Mouse (Mus musculus) thymus, postnatal 36 days (tissue): Measurements from ENCODE around the gene Rnf220.
"Not testable (repeated sequence)": the region's sequence is repeated elsewhere in the genome, so short reads cannot be mapped to it uniquely, and the experiment has no call there.

Experiments
- DNase-seq, 2 experiments: peaks; one replicate each; pipeline ENCODE4 v3.0.0; 2022; ENCODE audit warnings: mixed read lengths in 2 of 2

The Rnf220 gene

DNA sequence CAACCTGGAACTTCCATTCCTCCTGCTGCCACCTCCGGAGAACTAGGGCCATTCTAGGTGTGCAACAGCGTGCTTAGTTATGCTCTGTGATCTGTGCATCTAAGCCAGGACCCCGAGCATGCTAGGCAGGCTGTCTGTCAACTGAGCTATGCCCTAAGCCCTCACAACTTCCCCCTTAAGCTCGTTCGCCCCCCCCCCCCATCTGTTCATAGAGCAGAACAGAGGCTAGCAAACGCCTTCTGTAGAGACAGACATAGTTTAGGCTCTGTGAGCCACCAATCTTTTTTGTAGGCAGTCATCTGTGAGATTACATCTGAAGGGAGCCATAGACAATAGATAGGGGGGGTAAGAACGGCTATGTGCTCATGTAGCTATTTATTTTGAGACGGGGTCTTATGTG, 233.9 kb downstream of the Rnf220 start:
- no peak for DNase-seq

GRCm38 (mm10) chr4:117262101-117262913, 234.5 kb downstream of the Rnf220 start:
- DNase-seq, result no peak

DNA sequence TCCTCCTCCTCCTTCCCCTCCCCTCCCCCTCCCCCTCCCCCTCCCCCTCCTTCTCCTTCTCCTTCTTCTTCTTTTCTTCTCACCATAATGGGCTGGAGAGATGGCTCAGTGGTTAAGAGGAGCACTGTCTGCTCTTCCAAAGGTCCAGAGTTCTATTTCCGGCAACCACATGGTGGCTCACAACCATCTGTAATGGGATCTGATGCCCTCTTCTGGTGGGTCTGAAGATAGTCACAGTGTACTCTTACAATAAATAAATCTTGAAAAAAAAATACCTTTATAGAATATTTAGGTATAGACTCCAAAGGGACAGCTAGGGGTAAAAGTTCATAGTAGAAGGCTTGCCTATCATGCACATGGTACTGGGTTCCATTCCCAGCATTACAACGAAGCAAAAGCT, 235.6 kb downstream of the Rnf220 start:
- DNase-seq, result no peak

DNA sequence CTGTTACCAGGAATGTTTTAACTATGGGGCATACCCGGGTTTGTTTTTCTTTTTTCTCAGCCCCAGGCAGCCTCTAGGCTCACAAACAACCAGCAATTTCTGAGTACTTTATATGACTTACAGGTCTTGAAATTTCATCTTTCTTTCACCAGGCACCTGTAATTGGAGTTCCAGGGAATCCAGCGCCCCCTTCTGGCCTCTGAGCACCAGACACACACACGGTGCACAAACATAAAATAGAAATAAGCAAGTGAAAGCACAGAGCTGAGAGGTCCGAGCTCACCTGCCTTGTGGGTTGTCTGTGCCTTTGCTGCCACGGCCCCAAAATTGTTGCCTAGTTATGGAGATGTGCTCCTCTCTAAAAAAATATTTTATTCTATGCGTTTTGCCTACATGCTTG, 236.9 kb downstream of the Rnf220 start:
- not testable (repeated sequence) for DNase-seq

DNA sequence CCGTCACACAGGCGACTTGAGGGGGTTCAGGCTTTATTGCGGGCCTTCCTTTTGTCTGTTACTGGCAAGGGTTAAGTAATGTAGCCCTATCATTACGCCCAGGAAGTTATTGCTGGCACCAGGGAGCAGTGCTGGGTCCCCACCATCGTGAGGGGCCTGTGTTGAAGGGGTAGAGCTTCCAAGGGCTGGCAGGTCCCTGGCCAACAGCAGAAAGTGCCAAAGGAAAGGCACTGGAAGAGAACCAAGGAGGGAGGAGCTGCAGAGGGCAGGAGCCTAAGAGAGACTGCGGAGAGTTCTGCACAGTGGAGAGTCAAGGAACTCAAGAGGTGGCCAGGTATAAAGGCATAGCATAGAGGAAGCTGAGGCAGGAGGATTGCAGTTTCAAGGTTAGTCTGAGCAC, 242.2 kb downstream of the Rnf220 start:
- DNase-seq, result no peak

DNA sequence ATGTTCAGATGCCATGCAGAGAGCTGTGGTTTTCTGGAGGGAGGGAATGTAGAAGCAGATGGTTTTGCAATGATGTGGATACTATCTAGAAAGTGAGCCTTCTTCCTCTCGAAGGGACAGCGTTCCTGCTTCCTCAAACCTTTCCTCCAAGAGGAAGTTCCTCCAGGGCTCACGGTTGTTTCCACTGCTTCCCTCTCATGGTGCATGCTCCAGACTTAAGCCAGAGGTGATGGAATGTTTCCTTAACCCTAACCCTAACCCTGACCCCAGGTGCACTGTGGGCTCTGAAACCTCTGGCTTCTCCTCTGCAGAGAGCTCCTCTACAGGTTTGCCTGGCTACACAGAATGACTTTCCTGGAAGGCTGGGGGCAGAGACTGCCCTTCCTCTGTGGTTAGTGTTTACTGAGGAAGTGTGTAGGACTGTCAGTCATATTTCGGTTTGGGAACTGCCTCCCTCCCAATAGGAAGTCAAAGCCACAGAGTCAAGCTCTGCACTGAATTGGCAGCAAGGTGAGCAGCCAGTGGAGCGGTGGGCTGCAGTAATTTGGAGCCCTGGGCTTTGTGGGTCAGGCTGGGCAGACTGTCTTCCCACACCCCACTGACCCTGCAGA, 242.7 kb downstream of the Rnf220 start:
- no peak for DNase-seq

GRCm38 (mm10) chr4:117253218-117254016, 243.4 kb downstream of the Rnf220 start:
- no peak for DNase-seq

- DNase-seq, result no peak
Observed at GRCm38 (mm10) chr4:117252755-117253154, 244.1 kb downstream of the Rnf220 start.

GRCm38 (mm10) chr4:117252351-117252750, 244.5 kb downstream of the Rnf220 start:
- no peak for DNase-seq

DNA sequence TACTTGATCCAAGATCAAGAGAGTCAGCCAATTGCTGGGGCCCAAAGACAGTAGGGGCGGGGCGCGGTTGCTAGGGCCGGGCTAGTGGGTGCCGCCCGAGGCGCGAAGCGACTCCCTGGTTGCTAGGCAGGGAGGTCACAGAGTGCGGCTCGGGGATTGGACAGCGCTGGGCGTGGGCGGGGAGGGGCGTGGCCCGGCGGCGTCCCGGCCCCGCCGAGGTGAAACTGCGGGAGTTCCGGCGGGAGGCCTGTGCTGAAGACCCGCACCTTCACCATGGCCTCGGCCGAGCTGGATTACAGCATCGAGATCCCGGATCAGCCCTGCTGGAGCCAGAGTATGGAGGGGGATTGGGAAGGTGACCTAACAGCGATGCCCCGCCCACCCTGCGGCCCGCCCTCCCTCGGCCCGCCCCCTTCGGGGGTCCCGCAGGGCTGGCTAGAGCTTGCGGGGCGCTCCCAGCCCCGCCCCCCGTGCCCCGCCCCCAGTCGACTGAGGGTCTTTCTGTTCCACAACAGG, 245.0 kb downstream of the Rnf220 start, which contains the start of the genes Tmem53 and Armh1:
Gene Tmem53, plus strand, starts transcription at position 151 of the 516 bp plus-strand sequence.
Gene Armh1, minus strand, starts transcription at position 325 of the 516 bp plus-strand sequence.
- peak; percentile 88 to 92 for DNase-seq

- no peak for DNase-seq
Observed at GRCm38 (mm10) chr4:117250982-117251381, 245.9 kb downstream of the Rnf220 start.

- no peak for DNase-seq
Observed at GRCm38 (mm10) chr4:117240867-117241266, 256.0 kb downstream of the Rnf220 start.

- DNase-seq, result no peak
Observed at GRCm38 (mm10) chr4:117239153-117239552, 257.7 kb downstream of the Rnf220 start.

DNA sequence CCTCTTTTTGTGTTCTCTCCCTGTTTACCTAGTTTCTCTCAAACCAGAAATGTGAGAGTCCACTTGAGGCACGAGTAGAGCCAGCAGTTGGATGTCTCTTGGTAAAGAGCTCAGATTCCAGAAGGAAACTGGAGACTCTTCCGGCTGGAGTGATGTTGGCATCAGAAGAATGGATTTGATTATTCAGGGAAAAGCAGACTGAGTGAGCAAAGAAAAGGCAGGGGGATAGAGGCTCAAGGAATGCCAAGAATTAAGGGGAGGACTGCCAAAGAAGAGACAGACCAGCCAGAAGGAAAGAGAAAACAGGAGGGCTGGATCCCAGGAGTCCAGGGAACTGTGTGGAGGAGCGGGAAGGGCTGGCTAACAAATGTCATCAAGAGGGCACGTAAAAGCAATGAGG, 261.0 kb downstream of the Rnf220 start:
- DNase-seq, result no peak

DNA sequence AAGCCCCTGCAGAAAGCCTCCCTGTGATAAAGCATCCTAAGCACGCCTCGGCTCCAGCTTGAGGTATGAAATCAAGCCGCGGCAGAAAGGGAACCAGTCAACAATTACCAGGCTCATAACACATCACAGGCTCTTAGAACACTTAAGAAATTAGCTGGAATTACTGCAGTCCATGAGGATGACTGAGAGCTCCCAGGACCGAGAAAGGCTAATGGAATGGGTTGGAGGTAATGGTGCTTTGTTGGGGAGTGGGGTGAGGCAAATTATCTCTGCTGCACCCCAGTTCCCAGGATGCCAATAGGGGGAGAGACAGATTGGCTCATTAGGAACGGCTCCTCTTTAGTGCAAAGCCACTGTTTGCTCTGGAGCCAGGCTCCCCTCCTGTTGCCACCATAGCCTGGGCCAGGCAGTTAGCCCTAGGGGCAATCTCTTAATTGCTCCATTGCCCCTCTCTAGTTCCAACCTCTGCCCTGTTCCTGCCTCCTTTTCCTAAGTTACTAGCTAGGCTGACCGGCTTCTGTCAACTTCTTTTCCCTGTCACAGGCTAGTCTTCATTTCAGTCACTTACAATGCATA, 262.6 kb downstream of the Rnf220 start:
- no peak for DNase-seq

- no peak for DNase-seq
Observed at GRCm38 (mm10) chr4:117231208-117231607, 265.6 kb downstream of the Rnf220 start.

GRCm38 (mm10) chr4:117230331-117230730, 266.5 kb downstream of the Rnf220 start:
- no peak for DNase-seq

- DNase-seq, result no peak
Observed at GRCm38 (mm10) chr4:117229590-117229989, 267.3 kb downstream of the Rnf220 start.

DNA sequence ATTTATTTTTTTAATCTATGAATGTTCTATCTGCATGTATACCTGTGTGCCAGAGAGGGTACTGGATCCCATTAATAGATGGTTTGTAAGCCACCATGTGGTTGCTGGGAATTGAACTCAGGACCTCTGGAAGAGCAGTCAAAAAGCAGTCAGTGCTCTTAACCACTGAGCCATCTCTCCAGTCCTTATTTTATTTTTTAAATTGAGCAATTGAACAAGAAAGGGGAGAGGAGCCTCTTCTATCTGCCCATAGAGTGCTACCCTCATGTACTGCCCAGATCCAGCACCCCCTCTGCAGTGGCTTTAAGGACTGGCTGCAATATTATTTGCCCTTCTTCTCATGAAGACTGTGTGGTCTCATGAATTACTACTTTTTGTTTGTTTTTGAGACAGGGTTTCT, 271.6 kb downstream of the Rnf220 start:
- no peak for DNase-seq

DNA sequence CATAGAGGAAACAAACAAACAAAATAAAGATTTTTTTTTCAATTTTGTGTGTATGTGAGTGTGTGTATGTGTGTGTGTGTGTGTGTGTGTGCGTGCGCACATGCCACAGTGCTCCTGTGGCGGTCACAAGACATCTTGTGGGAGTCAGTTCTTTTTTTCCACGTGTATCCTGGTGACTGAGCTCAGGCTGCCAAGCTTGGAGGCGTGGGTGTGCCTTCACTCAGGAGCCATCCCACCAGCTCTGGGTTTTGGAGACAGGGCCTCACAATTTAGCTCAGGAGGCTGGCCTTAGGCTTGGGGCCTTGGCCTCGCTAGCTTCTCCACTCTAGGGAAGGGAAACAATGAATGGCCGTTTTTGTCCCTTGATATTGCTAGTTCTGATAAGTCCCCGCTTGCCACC, 272.7 kb downstream of the Rnf220 start:
- DNase-seq, result no peak

- no peak for DNase-seq
Observed at GRCm38 (mm10) chr4:117223001-117223400, 273.9 kb downstream of the Rnf220 start.

GRCm38 (mm10) chr4:117221836-117222235, 275.0 kb downstream of the Rnf220 start:
- no peak for DNase-seq
